Mouse (Mus musculus): ENCODE measurements around the gene Stxbp5. TPM values are rescaled to one million over a fixed set of nuclear protein-coding genes. Genes with fewer than 3 reads are reported as not detected.
"Not testable (repeated sequence)": the region's sequence is repeated elsewhere in the genome, so short reads cannot be mapped to it uniquely, and the experiment has no call there.

The Stxbp5 gene
- total RNA-seq (2021) (10 to 100 TPM; 19.8 to 29.6 TPM), polyA plus RNA-seq (2012; rRNA removed) (11.2 and 21.7 TPM in 2 replicates)
- long read RNA-seq, full-length matches to known transcripts: 1 of 4 reads
- long read RNA-seq, partial matches to known transcripts: 2 of 4 reads
- long read RNA-seq, other reads (novel, unspliced or antisense): 1 of 4 reads

DNA sequence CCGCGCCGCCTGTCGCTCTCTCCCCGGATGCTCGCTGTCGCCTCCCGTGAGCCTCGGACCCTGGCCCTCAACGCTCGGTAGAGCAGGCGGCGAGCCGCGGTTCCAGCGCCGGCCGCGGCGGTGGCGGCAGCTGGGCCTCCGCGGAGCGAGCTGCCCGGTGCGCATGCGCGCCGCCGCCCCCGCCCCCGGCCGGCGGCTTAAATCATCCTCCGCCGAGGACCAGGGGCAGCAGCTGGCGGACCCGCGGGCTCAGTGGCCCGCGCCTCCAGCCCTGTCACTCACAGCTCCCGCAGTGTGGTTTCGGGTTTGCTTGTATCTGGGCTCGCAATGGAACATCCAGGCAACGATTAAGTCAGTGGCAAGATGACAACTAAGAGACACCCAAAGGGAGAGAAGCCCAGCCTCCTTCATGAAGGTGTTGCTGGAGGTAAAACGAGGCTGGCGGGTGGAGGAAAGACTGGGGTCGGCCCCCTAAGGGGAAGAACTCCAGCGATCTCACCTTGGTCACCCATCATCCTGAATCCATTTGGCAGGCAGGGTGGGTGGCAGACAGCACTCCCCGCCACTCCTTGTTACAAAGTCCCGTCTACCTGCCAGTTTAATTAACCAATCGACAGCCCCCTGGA, at the start of gene Stxbp5:
TSS of gene Stxbp5 (minus strand) at position 9 of the 626 bp plus-strand sequence.
- peak; percentile 93 for DNase-seq

DNA sequence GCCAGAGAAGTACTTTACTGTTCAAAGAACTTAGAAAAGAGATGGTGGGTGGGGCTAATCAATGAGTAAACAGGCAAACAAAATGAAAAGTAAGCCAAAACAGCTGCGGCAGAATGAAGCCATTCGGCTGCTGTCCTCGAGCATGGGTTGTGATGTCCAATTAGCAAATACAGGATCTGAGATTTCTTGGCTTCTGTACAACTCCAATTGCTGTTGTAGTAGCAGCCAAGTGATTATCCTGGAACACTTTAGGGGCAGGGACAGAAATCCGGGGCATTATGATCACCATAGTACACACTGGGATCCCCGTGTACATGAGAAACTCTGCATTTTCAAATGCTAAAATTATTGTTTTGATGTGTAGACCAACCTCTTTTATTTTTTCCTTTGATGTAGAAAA, 11.5 kb upstream of the Stxbp5 start:
- DNase-seq: no peak

DNA sequence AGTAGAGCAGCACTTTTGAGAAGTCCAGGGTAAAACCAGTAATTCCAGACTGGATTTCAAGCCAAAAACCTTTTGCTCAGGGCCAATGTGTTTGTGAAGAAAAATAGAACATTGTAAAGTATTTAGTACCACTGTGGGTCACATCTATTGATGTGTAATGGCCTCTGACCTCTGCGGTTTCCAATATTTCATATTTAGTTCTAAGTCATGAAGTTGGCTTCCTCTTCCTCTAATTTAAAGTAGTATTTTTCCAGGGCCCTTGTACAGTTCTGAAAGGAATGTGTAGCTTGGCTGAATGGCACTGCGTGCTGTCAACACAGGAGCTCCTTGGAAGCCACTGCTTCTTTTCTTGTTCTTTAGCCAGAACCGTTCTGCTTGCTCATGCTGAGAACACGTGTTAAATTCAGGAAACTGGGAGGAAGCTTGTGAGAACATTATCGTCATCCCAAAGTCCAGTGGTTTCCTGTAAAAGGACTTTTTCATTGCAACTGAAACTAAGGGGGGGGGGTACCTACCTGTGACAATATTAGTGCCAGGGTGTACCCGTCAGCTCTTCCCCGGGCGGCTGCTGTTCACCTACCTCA, 7.1 kb upstream of the Stxbp5 start:
- no peak for DNase-seq

DNA sequence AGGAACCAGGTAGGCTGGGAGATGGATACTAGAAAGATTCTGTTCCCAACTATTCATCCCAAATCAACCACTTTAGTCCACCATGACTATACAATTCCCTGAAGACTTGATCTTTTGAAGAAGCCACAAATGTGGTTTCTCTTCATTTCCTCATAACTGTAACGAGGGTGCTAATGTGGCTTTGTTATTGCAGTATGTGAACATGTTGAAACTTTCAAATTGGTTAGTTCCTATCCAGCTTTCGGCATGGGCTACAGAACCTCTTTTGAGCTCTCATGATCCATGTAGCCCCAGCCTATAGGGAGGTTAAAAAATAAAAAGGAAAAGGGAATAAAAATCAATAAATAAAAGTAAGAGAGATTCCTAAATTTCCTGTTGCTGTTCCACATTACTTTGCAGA, 6.6 kb upstream of the Stxbp5 start:
- DNase-seq: no peak

DNA sequence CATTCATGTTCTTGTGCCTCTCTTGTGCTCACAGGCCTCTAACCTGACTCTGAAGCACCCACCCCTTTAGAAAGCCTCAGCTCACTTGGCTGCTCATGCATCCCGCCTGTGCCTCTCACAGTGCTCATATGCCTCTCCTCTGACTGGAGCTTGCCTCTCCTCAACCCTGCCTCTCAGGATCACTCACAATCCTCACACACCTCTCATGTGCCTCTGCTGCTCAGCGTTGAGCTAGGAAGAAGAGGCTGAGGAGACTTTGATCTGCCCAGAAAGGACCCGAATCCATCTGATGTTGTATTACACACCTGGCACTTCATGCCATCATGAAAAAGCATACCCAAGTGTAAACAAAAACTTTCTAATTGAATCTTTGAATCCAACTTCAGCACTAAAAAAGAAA, 5.3 kb upstream of the Stxbp5 start:
- DNase-seq: no peak

DNA sequence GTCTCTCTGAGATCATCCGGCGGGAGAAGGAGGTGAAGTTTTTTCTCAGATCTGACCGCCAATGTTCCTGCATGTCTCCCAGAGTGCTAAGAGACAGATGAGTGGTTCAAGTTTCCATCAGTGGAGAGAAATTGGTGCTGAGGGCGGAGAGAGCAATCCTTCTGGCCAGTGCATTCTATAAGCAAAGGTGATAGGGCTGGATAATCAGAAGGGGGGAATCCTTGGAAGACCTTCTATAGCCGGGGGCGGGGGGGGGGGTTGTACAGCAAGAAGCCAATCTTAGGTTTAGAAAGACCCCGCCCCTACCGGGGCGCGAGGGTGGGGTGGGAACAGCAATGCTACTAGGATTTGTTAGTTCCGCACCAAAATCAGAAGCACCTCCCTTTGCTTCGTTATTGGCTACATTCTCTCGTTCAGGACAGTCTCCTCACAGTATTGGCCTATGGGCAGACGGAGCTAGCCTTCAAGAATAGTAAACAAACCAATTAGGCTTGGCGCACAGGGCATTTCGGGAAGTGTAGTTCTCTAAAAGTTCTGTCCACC, 889 bp upstream of the Stxbp5 start:
- peak; percentile 90 for DNase-seq

DNA sequence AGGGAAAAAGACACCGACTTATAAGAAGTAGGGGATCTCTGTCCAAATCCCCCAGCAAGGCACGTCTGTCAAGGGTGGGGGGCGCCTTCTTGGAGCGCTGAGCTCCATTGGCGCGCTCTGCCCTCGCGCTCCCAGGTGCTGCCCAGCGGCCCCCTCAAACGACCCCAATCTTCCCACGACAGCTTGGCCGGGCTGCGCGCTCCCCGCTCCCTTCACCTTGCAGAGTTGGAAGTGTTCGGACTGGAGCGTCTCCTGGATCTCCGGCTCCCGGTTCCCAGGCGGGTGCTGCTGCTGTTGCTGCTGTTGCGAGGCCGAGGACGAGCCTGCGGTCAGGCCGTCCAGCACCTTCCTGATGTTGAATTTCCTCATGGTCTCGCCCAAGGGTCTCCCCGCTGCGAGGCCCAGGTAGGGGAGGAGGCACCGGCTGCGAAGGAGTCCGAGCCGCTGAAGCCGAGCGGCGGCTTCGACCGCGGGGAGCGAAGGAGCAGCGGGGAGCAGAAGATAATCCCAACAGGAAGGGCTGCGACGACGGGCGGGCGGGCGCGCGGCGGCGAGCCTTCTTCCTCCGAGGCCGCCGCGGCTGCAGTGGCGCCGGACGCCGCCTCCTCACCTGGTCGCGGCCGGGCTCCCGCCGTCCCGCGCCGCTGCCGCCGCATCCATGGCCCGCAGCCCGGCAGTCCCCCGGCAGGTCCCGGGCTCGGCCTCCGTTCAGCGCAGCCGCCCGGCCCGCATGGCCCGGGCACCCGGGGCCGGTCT, 386 bp downstream of the Stxbp5 start:
- peak; percentile 72 for DNase-seq

DNA sequence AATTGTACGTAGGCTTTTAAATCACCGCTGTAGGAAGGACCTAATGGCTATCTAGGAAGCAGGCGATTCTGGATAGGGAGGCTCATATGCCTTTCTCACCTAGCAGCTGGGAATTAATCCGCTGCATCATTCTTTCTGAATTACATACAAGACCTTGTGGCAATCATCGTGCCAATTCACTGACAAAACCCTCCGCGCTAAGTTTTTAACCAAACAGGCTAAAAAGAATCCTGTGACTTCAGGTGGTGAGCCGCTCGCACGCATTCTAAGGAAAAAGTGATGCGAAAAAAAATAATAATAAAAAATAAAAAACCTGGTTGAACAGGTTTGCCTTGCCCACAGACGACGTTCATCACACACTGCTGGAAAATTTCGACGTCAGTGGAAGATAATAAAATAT, 1.1 kb downstream of the Stxbp5 start:
- DNase-seq: peak; percentile 41

DNA sequence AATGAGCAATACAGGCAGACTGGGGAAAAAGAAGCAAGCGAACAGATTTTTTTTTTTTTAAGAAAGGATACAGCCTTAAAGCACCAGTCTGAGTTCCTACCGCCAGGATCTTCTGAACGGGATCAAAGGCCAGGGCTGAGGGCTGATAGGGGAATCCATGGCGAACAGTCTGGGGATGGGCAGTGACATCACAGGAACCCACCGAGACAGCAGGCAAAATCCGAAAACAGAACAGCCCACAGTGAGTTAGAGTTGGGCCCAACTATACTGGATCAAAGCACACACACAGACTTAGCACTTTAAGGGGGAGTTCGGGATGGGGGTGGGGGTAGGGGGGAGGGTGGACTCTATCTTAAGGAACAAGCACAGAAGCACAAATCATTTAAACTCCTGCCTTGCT, 1.8 kb downstream of the Stxbp5 start:
- DNase-seq: peak; percentile 27

DNA sequence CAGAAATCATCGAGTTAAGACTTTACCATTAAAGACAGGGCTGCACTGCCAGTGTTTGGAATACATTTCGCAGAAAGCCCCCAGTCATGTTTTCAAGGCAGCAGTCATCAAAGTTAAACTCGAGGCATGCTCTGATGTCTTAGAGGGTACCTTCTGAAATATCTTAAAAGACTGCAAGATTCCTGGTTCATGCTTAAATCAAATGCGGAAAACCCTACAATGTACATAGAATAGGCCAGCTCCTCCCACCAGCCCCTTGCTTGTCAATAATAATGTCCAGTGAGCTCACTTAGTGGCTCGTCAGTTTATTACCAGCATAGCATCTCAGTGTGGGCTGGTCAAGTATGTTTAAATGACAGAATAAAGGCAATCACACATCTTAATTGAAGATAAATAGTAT, 3.0 kb downstream of the Stxbp5 start:
- DNase-seq: no peak

DNA sequence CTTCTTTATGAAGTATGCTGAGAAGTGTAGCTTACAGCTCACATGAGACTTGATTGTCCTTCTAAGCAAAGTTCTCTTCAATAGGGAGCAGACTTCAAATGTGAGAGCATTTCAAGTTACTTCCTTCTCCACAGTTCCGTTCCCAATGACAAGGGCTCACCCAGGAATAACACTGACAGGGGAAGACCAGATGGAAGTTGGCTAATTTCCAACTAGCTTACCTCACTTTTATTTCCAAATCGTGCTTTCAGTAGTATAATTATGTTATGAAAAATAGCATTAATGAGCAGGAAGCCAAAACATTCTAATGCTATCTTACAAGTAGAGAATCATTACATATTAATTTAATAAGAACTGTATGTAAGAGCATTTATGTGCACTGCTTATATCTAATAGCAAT, 7.3 kb downstream of the Stxbp5 start:
- DNase-seq: no peak

DNA sequence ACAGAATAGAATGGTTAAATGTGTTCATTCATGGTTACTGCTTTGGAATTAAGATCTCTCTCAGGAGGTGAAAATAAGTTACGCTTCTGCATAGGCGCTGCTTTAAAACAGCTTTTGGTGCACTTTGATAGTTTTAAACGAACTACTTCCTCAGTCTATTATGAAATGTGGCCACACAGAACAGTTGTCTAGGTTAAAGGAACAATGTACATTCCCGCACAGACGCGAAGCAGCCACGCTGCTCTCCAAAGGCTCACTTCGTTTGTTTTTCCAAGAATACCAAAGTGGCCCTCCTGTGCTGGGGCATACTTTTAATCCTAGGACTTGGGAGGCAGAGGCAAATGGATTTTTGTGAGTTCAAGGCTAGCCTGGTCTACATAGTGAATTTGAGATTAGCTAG, 11.2 kb downstream of the Stxbp5 start:
- no peak for DNase-seq

DNA sequence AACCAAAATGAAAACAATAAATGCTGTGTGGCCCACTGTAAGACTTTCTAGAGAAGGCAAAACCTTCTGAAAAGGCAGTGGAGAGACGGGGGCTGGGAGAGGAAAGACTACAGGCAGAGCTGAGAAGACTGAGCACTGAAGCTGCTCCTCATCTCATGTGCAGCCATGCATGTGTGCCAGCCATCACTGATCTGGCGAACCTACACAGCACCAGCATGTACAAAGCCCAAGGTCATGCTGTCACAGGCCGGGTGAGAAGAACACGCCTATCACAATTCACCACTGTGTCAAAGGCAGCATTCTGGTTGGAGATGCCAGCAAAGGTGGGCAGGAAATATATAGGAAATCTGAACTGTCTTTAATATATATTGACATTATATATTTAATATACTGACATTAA, 12.2 kb downstream of the Stxbp5 start:
- no peak for DNase-seq

DNA sequence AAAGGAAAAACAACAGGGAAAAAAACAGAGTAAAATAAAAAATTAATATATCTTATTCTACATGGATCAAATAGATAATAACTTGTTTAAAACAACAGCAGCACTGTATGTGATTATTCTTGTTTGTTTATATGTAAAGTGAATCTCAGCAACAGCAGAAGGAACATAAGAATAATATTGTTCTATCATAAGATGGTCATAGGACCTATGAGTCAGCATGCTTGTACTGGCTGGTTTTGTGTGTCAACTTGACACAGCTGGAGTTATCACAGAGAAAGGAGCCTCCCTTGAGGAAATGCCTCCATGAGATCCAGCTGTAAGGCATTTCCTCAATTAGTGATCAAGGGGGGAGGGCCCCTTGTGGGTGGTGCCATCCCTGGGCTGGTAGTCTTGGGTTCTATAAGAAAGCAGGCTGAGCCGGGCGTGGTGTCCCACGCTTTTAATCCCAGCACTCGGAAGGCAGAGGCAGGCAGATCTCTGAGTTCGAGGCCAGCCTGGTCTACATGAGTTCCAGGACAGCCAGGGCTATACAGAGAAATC, 19.0 kb downstream of the Stxbp5 start:
- not testable (repeated sequence) for DNase-seq

DNA sequence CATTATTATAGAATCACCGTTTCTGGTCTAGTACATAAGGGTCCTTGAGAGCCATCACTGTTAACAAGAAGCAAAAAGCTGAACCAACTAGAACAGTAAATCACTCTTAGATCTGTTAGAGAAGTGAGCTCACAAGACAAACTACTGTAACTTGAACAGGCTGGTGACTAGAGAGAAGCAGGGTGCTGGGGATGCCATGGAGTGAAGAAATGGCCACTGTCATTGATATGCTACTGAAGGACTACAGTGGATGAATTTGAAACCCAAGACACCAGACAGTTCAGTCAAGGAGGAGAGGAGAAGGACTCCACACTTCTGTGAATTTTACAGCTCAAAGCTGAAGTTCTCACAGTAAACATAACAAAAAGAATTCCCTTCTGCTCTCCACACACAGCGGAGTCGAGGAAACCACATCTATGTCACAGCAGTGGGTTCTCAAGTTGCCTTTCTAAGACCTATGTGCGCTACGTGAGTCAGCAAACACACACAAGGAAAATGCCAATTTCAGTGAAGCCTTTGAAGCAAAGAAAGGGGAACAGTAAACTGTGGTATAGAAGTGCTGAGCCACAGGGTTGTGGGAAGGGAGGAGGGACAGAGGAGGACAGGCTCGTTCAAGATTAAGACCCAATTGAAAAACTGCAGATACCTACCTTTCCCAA, 20.7 kb downstream of the Stxbp5 start:
- no peak for DNase-seq

DNA sequence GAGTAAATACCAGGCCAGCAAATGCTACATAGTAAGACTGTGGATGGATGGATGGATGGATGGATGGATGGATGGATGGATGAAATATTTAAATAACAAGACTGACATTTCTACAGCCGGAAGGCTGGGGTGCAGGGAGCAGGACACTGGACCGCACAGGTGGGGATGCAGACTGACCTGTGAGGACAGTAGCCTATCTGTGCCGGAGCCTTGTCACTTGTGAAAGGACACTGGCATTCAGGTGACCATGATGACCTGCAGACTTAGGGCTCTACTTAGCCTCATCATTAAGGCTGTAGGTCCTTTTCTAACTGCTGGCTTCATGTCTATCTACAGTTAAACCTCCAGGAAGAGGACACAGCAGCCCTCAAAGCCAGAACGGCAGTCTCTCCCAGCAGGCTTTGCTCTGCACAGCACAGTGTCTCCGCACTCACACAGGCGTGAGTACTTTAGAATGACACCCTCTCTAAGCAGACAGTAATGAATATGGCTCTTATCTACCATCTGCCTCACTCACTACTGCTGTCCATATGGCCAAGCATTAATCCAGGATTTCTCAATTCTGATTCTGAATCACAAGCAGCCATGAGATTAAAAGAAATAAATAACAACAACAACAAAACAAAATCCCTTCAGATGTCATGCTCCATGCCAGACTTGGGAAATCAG, 21.9 kb downstream of the Stxbp5 start:
- DNase-seq: no peak

DNA sequence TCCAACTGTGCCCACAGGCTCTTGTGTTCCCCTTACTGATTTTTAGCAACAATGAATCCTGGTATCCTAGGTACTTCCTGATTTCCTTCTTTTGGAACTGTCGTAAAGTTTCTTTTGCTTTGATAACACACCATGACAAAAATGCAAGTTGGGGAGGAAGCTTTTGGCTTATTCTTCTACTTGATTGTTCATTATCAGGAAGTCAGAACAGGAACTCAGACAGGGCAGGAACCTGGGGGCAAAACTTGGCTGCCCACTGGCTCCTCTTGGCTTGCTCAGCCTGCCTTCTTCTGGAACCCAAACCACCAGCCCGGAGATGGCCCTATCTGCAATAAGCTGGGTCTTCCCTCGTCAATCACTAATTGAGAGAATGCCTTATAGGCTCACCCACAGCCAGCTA, 25.0 kb downstream of the Stxbp5 start:
- no peak for DNase-seq

DNA sequence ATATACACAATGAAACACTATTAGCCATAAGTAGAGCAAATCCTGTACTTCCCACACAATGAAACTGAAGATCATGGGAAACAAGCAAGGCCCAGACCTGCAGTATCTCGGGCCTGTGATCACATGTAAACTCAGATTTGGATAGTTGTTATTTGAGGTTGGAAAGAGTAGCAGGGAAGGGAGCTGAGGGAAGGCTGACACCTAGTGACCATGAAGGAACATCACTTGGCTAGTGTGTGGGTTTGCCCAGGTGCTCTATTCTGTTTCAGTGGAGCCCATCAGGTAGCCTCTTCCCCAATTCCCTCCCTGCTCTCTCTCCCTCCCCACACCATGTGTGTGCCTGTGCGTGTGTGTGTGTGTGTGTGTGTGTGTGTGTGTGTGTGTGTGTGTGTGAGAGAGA, 28.7 kb downstream of the Stxbp5 start:
- no peak for DNase-seq

DNA sequence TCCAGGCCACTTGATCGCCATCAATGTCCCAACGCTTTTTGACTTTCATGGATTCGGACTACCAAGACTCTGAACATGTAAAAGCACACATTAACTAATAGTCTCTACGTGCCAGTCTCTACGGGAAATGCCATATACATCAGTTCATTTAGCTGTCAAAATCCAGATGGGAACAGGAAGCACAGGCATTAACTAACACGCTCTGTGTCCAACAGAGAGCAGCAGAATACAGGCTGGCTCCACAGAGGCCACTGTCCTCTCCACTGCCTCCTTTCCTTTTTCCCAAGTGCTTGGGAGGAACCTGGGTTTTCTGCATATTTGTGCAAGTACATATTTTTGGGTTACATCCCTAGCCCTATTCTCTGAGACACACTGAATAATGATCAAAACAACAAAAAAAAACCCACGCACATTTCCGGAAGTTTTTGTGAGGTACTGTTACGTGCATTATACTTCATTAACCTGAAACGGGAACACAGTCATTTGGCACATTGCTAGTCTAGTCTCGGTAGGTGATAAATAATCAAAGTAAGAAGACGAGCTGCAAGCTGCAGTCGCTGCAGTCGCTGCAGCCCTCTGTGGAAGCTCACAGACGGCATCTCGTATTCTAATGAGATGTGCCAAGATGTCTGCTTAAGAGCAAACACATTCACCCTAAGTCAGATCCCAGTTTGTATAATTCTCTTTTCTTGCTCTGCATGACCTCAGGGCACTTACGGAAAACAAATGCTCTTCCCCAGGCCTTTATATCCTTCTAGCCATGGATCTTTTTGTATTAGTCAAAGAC, 33.9 kb downstream of the Stxbp5 start:
- DNase-seq: no peak

DNA sequence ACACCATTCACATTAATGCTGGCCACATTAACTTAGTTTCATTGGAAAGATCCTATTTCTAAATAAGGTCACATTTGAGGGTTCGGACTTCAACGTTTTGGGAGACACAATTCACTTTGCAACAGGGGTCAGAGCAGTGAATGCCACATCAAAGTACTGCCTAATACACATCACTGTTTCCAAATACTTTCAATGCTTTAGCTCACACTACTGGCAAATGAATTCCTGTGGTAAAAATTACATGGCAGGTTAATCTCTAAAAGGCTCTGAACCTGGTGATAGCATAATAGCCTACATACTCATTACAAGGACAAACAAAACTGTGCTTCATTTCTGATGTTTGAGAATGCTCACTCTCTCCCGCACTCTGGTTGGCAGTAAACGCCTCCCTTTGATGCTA, 40.9 kb downstream of the Stxbp5 start:
- no peak for DNase-seq

DNA sequence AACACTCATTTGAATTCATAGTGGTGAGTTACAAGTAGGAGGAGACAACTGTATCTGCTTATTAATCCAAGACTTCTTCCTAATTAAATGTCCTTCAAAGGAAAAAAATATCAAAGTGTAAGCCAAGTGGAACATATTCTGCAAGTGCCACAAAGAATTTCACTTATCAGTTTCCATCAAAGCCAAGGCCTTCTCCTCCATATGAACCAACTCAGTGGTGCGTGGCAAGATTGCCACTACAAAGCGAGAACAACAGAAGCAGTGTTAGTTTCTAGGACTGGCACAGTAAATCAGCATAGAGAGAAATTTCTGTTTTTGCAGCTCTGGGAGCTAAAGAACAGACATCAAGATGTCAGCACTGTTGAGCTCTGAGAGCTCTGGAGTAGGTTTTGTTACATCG, 41.4 kb downstream of the Stxbp5 start:
- DNase-seq: no peak
